Mouse (Mus musculus): ENCODE results near the gene Dusp6. TPM values are rescaled to one million over a fixed set of nuclear protein-coding genes. Genes with fewer than 3 reads are reported as not detected.

Dusp6 gene
- polyA plus RNA-seq, 1 experiment from 2014 or later: 187 TPM

- peak overlapping the region; percentile 98 for H3K9ac ChIP-seq (ENCODE audit: low read length)
- no peaks in the 10 kb centered on the region for H3K27me3 ChIP-seq (ENCODE audit: control insufficient read depth, insufficient read depth, low read length)
- peaks cover 23% of the 10 kb centered on the region for H3K4me1 ChIP-seq (ENCODE audit: control insufficient read depth, insufficient read depth, low read length)
- no peaks in the 10 kb centered on the region for H3K36me3 ChIP-seq (ENCODE audit: control insufficient read depth, insufficient read depth, low read length)
- ATAC-seq (ENCODE audit: insufficient number of reproducible peaks, low FRiP score, low TSS enrichment, low read depth) (no peak), DNase-seq (ENCODE audit: low spot score) (peak; percentile 51)
- WGBS: 15% methylated on average over 14 of the region's 14 CpGs
- H3K4me3 ChIP-seq (ENCODE audit: low read depth, low read length): peak overlapping the region; percentile 98
- peak overlapping the region; percentile 67 for H3K4me2 ChIP-seq (ENCODE audit: low read depth, severe bottlenecking)
- H3K27ac ChIP-seq (replicated peaks; ENCODE audit: low read depth, low read length): peak overlapping the region; percentile 99
- H3K9me3 ChIP-seq (ENCODE audit: control insufficient read depth, low read length): no peaks in the 10 kb centered on the region
Observed at GRCm38 (mm10) chr10:99266025-99266424, 3.0 kb downstream of the Dusp6 start.

- H3K4me3 ChIP-seq (ENCODE audit: low read depth, low read length): peak overlapping the region; percentile 98
- H3K4me1 ChIP-seq (ENCODE audit: control insufficient read depth, insufficient read depth, low read length): peaks cover 24% of the 10 kb centered on the region
- H3K27me3 ChIP-seq (ENCODE audit: control insufficient read depth, insufficient read depth, low read length): no peaks in the 10 kb centered on the region
- no peaks in the 10 kb centered on the region for H3K36me3 ChIP-seq (ENCODE audit: control insufficient read depth, insufficient read depth, low read length)
- ATAC-seq (ENCODE audit: insufficient number of reproducible peaks, low FRiP score, low TSS enrichment, low read depth): no peak
- H3K9me3 ChIP-seq (ENCODE audit: control insufficient read depth, low read length): no peaks in the 10 kb centered on the region
- 50% methylated on average over 1 of the region's 1 CpGs for WGBS
- no peak for DNase-seq (ENCODE audit: low spot score)
- peak overlapping the region; percentile 38; the same call in 1 of the 2 replicates for H3K9ac ChIP-seq (ENCODE audit: low read length)
- peak overlapping the region; percentile 67 for H3K4me2 ChIP-seq (ENCODE audit: low read depth, severe bottlenecking)
- H3K27ac ChIP-seq (replicated peaks; ENCODE audit: low read depth, low read length): peak overlapping the region; percentile 92
Observed at GRCm38 (mm10) chr10:99267621-99268020, 4.6 kb downstream of the Dusp6 start.

- ATAC-seq (ENCODE audit: insufficient number of reproducible peaks, low FRiP score, low TSS enrichment, low read depth) (peak; percentile 92), DNase-seq (ENCODE audit: low spot score) (peak; percentile 87)
- peak overlapping the region; percentile 67 for H3K4me2 ChIP-seq (ENCODE audit: low read depth, severe bottlenecking)
- peak overlapping the region; percentile 92 for H3K27ac ChIP-seq (replicated peaks; ENCODE audit: low read depth, low read length)
- no peaks in the 10 kb centered on the region for H3K9me3 ChIP-seq (ENCODE audit: control insufficient read depth, low read length)
- peak overlapping the region; percentile 15; the same call in 1 of the 2 replicates for H3K4me3 ChIP-seq (ENCODE audit: low read depth, low read length)
- peak overlapping the region; percentile 43 for H3K9ac ChIP-seq (ENCODE audit: low read length)
- H3K36me3 ChIP-seq (ENCODE audit: control insufficient read depth, insufficient read depth, low read length): no peaks in the 10 kb centered on the region
- peaks cover 27% of the 10 kb centered on the region for H3K4me1 ChIP-seq (ENCODE audit: control insufficient read depth, insufficient read depth, low read length)
- WGBS: 8% methylated on average over 19 of the region's 19 CpGs
- H3K27me3 ChIP-seq (ENCODE audit: control insufficient read depth, insufficient read depth, low read length): no peaks in the 10 kb centered on the region
Observed at GRCm38 (mm10) chr10:99268421-99269300, 5.6 kb downstream of the Dusp6 start.

- H3K4me1 ChIP-seq (ENCODE audit: control insufficient read depth, insufficient read depth, low read length): peaks cover 27% of the 10 kb centered on the region
- no peak overlapping the region for H3K4me3 ChIP-seq (ENCODE audit: low read depth, low read length)
- no peaks in the 10 kb centered on the region for H3K27me3 ChIP-seq (ENCODE audit: control insufficient read depth, insufficient read depth, low read length)
- DNase-seq (ENCODE audit: low spot score) (no peak), ATAC-seq (ENCODE audit: insufficient number of reproducible peaks, low FRiP score, low TSS enrichment, low read depth) (peak; percentile 76)
- 4% methylated on average over 4 of the region's 4 CpGs for WGBS
- H3K36me3 ChIP-seq (ENCODE audit: control insufficient read depth, insufficient read depth, low read length): no peaks in the 10 kb centered on the region
- H3K27ac ChIP-seq (replicated peaks; ENCODE audit: low read depth, low read length): peak overlapping the region; percentile 92
- peak overlapping the region; percentile 22; the same call in 1 of the 2 replicates for H3K4me2 ChIP-seq (ENCODE audit: low read depth, severe bottlenecking)
- H3K9me3 ChIP-seq (ENCODE audit: control insufficient read depth, low read length): no peaks in the 10 kb centered on the region
- peak overlapping the region; percentile 38; the same call in 1 of the 2 replicates for H3K9ac ChIP-seq (ENCODE audit: low read length)
Observed at GRCm38 (mm10) chr10:99269301-99269701, 6.3 kb downstream of the Dusp6 start.

GRCm38 (mm10) chr10:99269704-99270103 lies 6.7 kb downstream of the Dusp6 start:
- H3K9ac ChIP-seq (ENCODE audit: low read length): no peak overlapping the region
- no peaks in the 10 kb centered on the region for H3K27me3 ChIP-seq (ENCODE audit: control insufficient read depth, insufficient read depth, low read length)
- H3K4me3 ChIP-seq (ENCODE audit: low read depth, low read length): no peak overlapping the region
- no peaks in the 10 kb centered on the region for H3K9me3 ChIP-seq (ENCODE audit: control insufficient read depth, low read length)
- no peaks in the 10 kb centered on the region for H3K36me3 ChIP-seq (ENCODE audit: control insufficient read depth, insufficient read depth, low read length)
- peaks cover 27% of the 10 kb centered on the region for H3K4me1 ChIP-seq (ENCODE audit: control insufficient read depth, insufficient read depth, low read length)
- DNase-seq (ENCODE audit: low spot score) (no peak), ATAC-seq (ENCODE audit: insufficient number of reproducible peaks, low FRiP score, low TSS enrichment, low read depth) (no peak)
- WGBS: 42% methylated on average over 6 of the region's 6 CpGs
- peak overlapping the region; percentile 22; the same call in 1 of the 2 replicates for H3K4me2 ChIP-seq (ENCODE audit: low read depth, severe bottlenecking)
- peak overlapping the region; percentile 92 for H3K27ac ChIP-seq (replicated peaks; ENCODE audit: low read depth, low read length)

- no peak for ATAC-seq (ENCODE audit: insufficient number of reproducible peaks, low FRiP score, low TSS enrichment, low read depth)
- H3K9me3 ChIP-seq (ENCODE audit: control insufficient read depth, low read length): no peaks in the 10 kb centered on the region
- DNase-seq (ENCODE audit: low spot score): peak; percentile 48
- H3K4me1 ChIP-seq (ENCODE audit: control insufficient read depth, insufficient read depth, low read length): peaks cover 27% of the 10 kb centered on the region
- no peak overlapping the region for H3K9ac ChIP-seq (ENCODE audit: low read length)
- peak overlapping the region; percentile 7; the same call in 1 of the 2 replicates for H3K4me2 ChIP-seq (ENCODE audit: low read depth, severe bottlenecking)
- WGBS: 7% methylated on average over 10 of the region's 10 CpGs
- no peaks in the 10 kb centered on the region for H3K36me3 ChIP-seq (ENCODE audit: control insufficient read depth, insufficient read depth, low read length)
- no peaks in the 10 kb centered on the region for H3K27me3 ChIP-seq (ENCODE audit: control insufficient read depth, insufficient read depth, low read length)
- no peak overlapping the region for H3K4me3 ChIP-seq (ENCODE audit: low read depth, low read length)
- peak overlapping the region; percentile 62; the same call in 1 of the 2 replicates for H3K27ac ChIP-seq (replicated peaks; ENCODE audit: low read depth, low read length)
Observed at GRCm38 (mm10) chr10:99270406-99270805, 7.4 kb downstream of the Dusp6 start.

DNA sequence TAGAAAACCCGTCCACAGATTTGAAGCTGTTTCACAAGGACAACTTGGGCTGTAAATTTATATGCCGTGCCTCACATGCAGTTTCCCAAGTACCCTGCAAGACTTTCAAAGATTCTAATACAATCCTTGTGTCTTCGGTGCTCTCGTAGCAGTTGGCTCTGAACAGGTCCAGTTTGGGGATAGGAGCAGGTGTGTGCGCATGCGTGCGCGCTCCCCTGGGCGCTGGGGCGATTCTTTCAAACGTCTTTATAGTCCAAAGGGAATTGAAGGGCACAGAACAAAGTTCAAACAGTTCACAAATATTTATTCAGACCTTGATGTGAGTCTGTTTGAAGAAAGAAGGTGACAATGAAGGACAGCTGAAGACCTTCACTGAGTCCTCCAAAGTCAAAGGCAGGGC lies 8.0 kb downstream of the Dusp6 start:
- no peak overlapping the region for H3K9ac ChIP-seq (ENCODE audit: low read length)
- 67% methylated on average over 11 of the region's 11 CpGs for WGBS
- peaks cover 27% of the 10 kb centered on the region for H3K4me1 ChIP-seq (ENCODE audit: control insufficient read depth, insufficient read depth, low read length)
- DNase-seq (ENCODE audit: low spot score) (no peak), ATAC-seq (ENCODE audit: insufficient number of reproducible peaks, low FRiP score, low TSS enrichment, low read depth) (no peak)
- H3K36me3 ChIP-seq (ENCODE audit: control insufficient read depth, insufficient read depth, low read length): no peaks in the 10 kb centered on the region
- no peak overlapping the region for H3K4me2 ChIP-seq (ENCODE audit: low read depth, severe bottlenecking)
- H3K9me3 ChIP-seq (ENCODE audit: control insufficient read depth, low read length): no peaks in the 10 kb centered on the region
- peak overlapping the region; percentile 52; the same call in 1 of the 2 replicates for H3K27ac ChIP-seq (replicated peaks; ENCODE audit: low read depth, low read length)
- H3K4me3 ChIP-seq (ENCODE audit: low read depth, low read length): no peak overlapping the region
- H3K27me3 ChIP-seq (ENCODE audit: control insufficient read depth, insufficient read depth, low read length): no peaks in the 10 kb centered on the region

GRCm38 (mm10) chr10:99273006-99273405 lies 10.0 kb downstream of the Dusp6 start:
- Histone ChIP-seq H3K27me3 (ENCODE audit: control insufficient read depth, insufficient read depth, low read length) (no peaks in the 10 kb centered on the region), H3K4me2 (ENCODE audit: low read depth, severe bottlenecking) (no peak overlapping the region), H3K9ac (ENCODE audit: low read length) (no peak overlapping the region), H3K4me1 (ENCODE audit: control insufficient read depth, insufficient read depth, low read length) (peaks cover 24% of the 10 kb centered on the region), H3K36me3 (ENCODE audit: control insufficient read depth, insufficient read depth, low read length) (no peaks in the 10 kb centered on the region), H3K4me3 (ENCODE audit: low read depth, low read length) (no peak overlapping the region), H3K9me3 (ENCODE audit: control insufficient read depth, low read length) (no peaks in the 10 kb centered on the region), H3K27ac (replicated peaks; ENCODE audit: low read depth, low read length) (no peak overlapping the region)
- ATAC-seq (ENCODE audit: insufficient number of reproducible peaks, low FRiP score, low TSS enrichment, low read depth) (no peak), DNase-seq (ENCODE audit: low spot score) (no peak)
- WGBS: 87% methylated on average over 12 of the region's 12 CpGs
